Mouse (Mus musculus) kidney, embryonic 15.5 days (tissue): ENCODE measurements at regions not wholly inside any gene's neighbourhood (a gene's known extent, or its start where the extent isn't known, plus 50 kb on each side); places are given as distances from the start of the nearest gene placed in this dataset.

Source experiments
- ATAC-seq: fragments of 200-750 bp; cut with Nextera tagmentation; replicated peaks from 2 replicates; pipeline ENCODE4 v1.8.0; 2017; ENCODE audit warnings: moderate TSS enrichment; ENCODE audit not compliant: low FRiP score
- H3K27ac ChIP-seq: fragments of 300-500 bp; sonication (generic); 2 replicates; pipeline ENCODE4 v1.5.1; 2015; ENCODE audit warnings: mild to moderate bottlenecking, inconsistent platforms
- H3K27me3 ChIP-seq: fragments of 300-500 bp; sonication (generic); 2 replicates; pipeline ENCODE4 v1.6.1; 2015; ENCODE audit warnings: inconsistent platforms
- H3K36me3 ChIP-seq: fragments of 300-500 bp; sonication (generic); 2 replicates; pipeline ENCODE4 v1.6.1; 2015; ENCODE audit warnings: inconsistent platforms
- H3K4me1 ChIP-seq: fragments of 300-500 bp; sonication (generic); 2 replicates; pipeline ENCODE4 v1.6.1; 2015; ENCODE audit warnings: inconsistent platforms
- H3K4me2 ChIP-seq: fragments of 300-500 bp; sonication (generic); 2 replicates; pipeline ENCODE4 v1.6.1; 2015; ENCODE audit warnings: moderate library complexity, mild to moderate bottlenecking, inconsistent platforms
- H3K4me3 ChIP-seq: fragments of 300-500 bp; sonication (generic); replicated peaks from 2 replicates; pipeline ENCODE4 v1.5.1; 2015; ENCODE audit warnings: mild to moderate bottlenecking, inconsistent platforms
- H3K9ac ChIP-seq: fragments of 300-500 bp; sonication (generic); 2 replicates; pipeline ENCODE4 v1.6.1; 2015; ENCODE audit warnings: mild to moderate bottlenecking, inconsistent platforms
- H3K9me3 ChIP-seq: fragments of 300-500 bp; sonication (generic); replicated peaks from 2 replicates; pipeline ENCODE4 v1.6.1; 2016; ENCODE audit warnings: inconsistent platforms
- whole genome bisulfite sequencing: fragments of 180-500 bp; shearing (Covaris S2); methylation state at CpG from one replicate; pipeline ENCODE4 v1.1.7; 2015; ENCODE audit warnings: mixed read lengths; 5-methylcytosine and 5-hydroxymethylcytosine counted together

GRCm38 (mm10) chr12:29175698-29176440 is 352.3 kb upstream of the Myt1l start:
- H3K9me3 ChIP-seq: no peaks in the 10 kb centered on the region
- H3K4me1 ChIP-seq: 0 out of 2 replicates have a peak, but pooled peaks cover 4% of the 10 kb centered on the region
- no peaks in the 10 kb centered on the region for H3K36me3 ChIP-seq
- H3K27me3 ChIP-seq: no peaks in the 10 kb centered on the region
- no peak overlapping the region for H3K27ac ChIP-seq
- H3K4me3 ChIP-seq: no peak overlapping the region
- WGBS: 65% methylated on average over 10 of the region's 10 CpGs
- no peak for ATAC-seq
- H3K4me2 ChIP-seq: no peak overlapping the region
- H3K9ac ChIP-seq: no peak overlapping the region

- Histone ChIP-seq H3K4me3 (no peak overlapping the region), H3K4me1 (0 out of 2 replicates have a peak, but pooled peaks cover 4% of the 10 kb centered on the region), H3K27me3 (no peaks in the 10 kb centered on the region), H3K27ac (no peak overlapping the region), H3K9me3 (no peaks in the 10 kb centered on the region), H3K36me3 (no peaks in the 10 kb centered on the region), H3K4me2 (no peak overlapping the region), H3K9ac (no peak overlapping the region)
- 93% methylated on average over 12 of the region's 12 CpGs for WGBS
- no peak for ATAC-seq
These were observed 351.0 kb upstream of the Myt1l start for GRCm38 (mm10) chr12:29177145-29177544.

- 57% methylated on average over 14 of the region's 14 CpGs for WGBS
- H3K27ac ChIP-seq: no peak overlapping the region
- no peak; the same call in 1 of the 2 replicates for ATAC-seq
- no peak overlapping the region for H3K4me3 ChIP-seq
- no peaks in the 10 kb centered on the region for H3K9me3 ChIP-seq
- H3K36me3 ChIP-seq: no peaks in the 10 kb centered on the region
- no peak overlapping the region for H3K4me2 ChIP-seq
- no peaks in the 10 kb centered on the region for H3K27me3 ChIP-seq
- H3K9ac ChIP-seq: no peak overlapping the region
- H3K4me1 ChIP-seq: 0 out of 2 replicates have a peak, but pooled peaks cover 4% of the 10 kb centered on the region
These were observed 349.9 kb upstream of the Myt1l start for GRCm38 (mm10) chr12:29178168-29178895.

- 71% methylated on average over 2 of the region's 2 CpGs for WGBS
- H3K36me3 ChIP-seq: no peaks in the 10 kb centered on the region
- H3K4me1 ChIP-seq: 0 out of 2 replicates have a peak, but pooled peaks cover 4% of the 10 kb centered on the region
- H3K9ac ChIP-seq: no peak overlapping the region
- H3K4me3 ChIP-seq: no peak overlapping the region
- no peaks in the 10 kb centered on the region for H3K9me3 ChIP-seq
- no peak overlapping the region for H3K27ac ChIP-seq
- no peaks in the 10 kb centered on the region for H3K27me3 ChIP-seq
- no peak for ATAC-seq
- no peak overlapping the region for H3K4me2 ChIP-seq
These were observed 348.8 kb upstream of the Myt1l start for GRCm38 (mm10) chr12:29179405-29179804.

GRCm38 (mm10) chr12:29180576-29180975 is 347.6 kb upstream of the Myt1l start:
- H3K9ac ChIP-seq: no peak overlapping the region
- H3K27ac ChIP-seq: no peak overlapping the region
- no peak overlapping the region for H3K4me3 ChIP-seq
- H3K4me1 ChIP-seq: 0 out of 2 replicates have a peak, but pooled peaks cover 4% of the 10 kb centered on the region
- no peak for ATAC-seq
- H3K36me3 ChIP-seq: no peaks in the 10 kb centered on the region
- H3K9me3 ChIP-seq: no peaks in the 10 kb centered on the region
- no peak overlapping the region for H3K4me2 ChIP-seq
- WGBS: 95% methylated on average over 1 of the region's 1 CpGs
- no peaks in the 10 kb centered on the region for H3K27me3 ChIP-seq

- H3K9ac ChIP-seq: no peak overlapping the region
- ATAC-seq: no peak
- 58% methylated on average over 4 of the region's 4 CpGs for WGBS
These were observed 340.6 kb upstream of the Myt1l start for GRCm38 (mm10) chr12:29187619-29188018.

GRCm38 (mm10) chr12:29192391-29192790 is 335.8 kb upstream of the Myt1l start:
- H3K4me3 ChIP-seq: no peak overlapping the region
- H3K9me3 ChIP-seq: no peaks in the 10 kb centered on the region
- WGBS: 89% methylated on average over 3 of the region's 3 CpGs
- no peaks in the 10 kb centered on the region for H3K27me3 ChIP-seq
- no peak overlapping the region for H3K9ac ChIP-seq
- ATAC-seq: no peak
- no peak overlapping the region for H3K4me2 ChIP-seq
- no peaks in the 10 kb centered on the region for H3K4me1 ChIP-seq
- H3K27ac ChIP-seq: no peak overlapping the region
- H3K36me3 ChIP-seq: no peaks in the 10 kb centered on the region

More at GRCm38 (mm10) chr12:29187619-29188018, 340.6 kb upstream of the Myt1l start:
- Histone ChIP-seq H3K9me3 (no peaks in the 10 kb centered on the region), H3K4me1 (no peaks in the 10 kb centered on the region), H3K4me3 (no peak overlapping the region), H3K36me3 (no peaks in the 10 kb centered on the region), H3K27me3 (no peaks in the 10 kb centered on the region), H3K27ac (no peak overlapping the region), H3K4me2 (no peak overlapping the region)

- Histone ChIP-seq H3K4me3 (no peak overlapping the region), H3K27ac (no peak overlapping the region), H3K36me3 (no peaks in the 10 kb centered on the region), H3K4me1 (no peaks in the 10 kb centered on the region), H3K9me3 (no peaks in the 10 kb centered on the region), H3K9ac (no peak overlapping the region), H3K27me3 (no peaks in the 10 kb centered on the region), H3K4me2 (no peak overlapping the region)
- WGBS: 67% methylated on average over 3 of the region's 3 CpGs
- ATAC-seq: no peak
These were observed 316.2 kb upstream of the Myt1l start for GRCm38 (mm10) chr12:29211946-29212345.

GRCm38 (mm10) chr12:29213625-29214024 is 314.6 kb upstream of the Myt1l start:
- H3K4me2 ChIP-seq: no peak overlapping the region
- H3K9me3 ChIP-seq: no peaks in the 10 kb centered on the region
- H3K4me1 ChIP-seq: no peaks in the 10 kb centered on the region
- H3K4me3 ChIP-seq: no peak overlapping the region
- H3K27me3 ChIP-seq: no peaks in the 10 kb centered on the region
- no peaks in the 10 kb centered on the region for H3K36me3 ChIP-seq
- WGBS: 94% methylated on average over 1 of the region's 1 CpGs
- no peak overlapping the region for H3K9ac ChIP-seq
- no peak overlapping the region for H3K27ac ChIP-seq
- ATAC-seq: no peak

GRCm38 (mm10) chr12:29222099-29222498 is 306.1 kb upstream of the Myt1l start:
- Histone ChIP-seq H3K4me3 (no peak overlapping the region), H3K9ac (no peak overlapping the region), H3K4me2 (no peak overlapping the region), H3K27ac (no peak overlapping the region), H3K36me3 (no peaks in the 10 kb centered on the region), H3K4me1 (no peaks in the 10 kb centered on the region), H3K27me3 (no peaks in the 10 kb centered on the region), H3K9me3 (no peaks in the 10 kb centered on the region)
- no peak for ATAC-seq
- 71% methylated on average over 6 of the region's 6 CpGs for WGBS

GRCm38 (mm10) chr12:29226001-29226400 is 302.2 kb upstream of the Myt1l start:
- no peak overlapping the region for H3K27ac ChIP-seq
- ATAC-seq: no peak
- H3K4me2 ChIP-seq: no peak overlapping the region
- H3K36me3 ChIP-seq: no peaks in the 10 kb centered on the region
- 64% methylated on average over 1 of the region's 1 CpGs for WGBS
- no peaks in the 10 kb centered on the region for H3K27me3 ChIP-seq
- H3K4me1 ChIP-seq: no peaks in the 10 kb centered on the region
- no peak overlapping the region for H3K4me3 ChIP-seq
- no peaks in the 10 kb centered on the region for H3K9me3 ChIP-seq
- no peak overlapping the region for H3K9ac ChIP-seq
